Mouse (Mus musculus) hindbrain, embryonic 11.5 days (tissue): ENCODE measurements around the gene Vwa1. TPM values are rescaled to one million over a fixed set of nuclear protein-coding genes. Genes with fewer than 3 reads are reported as not detected.

ENCODE experiments used
- ATAC-seq: fragments of 200-750 bp; cut with Nextera tagmentation; 2 replicates; pipeline ENCODE4 v1.8.0; 2017; ENCODE audit warnings: mild to moderate bottlenecking, moderate TSS enrichment, moderate library complexity; ENCODE audit not compliant: low FRiP score
- DNase-seq: peaks from one replicate; pipeline ENCODE4 v3.0.0-alpha.2; 2015; ENCODE audit warnings: low spot score
- H3K27ac ChIP-seq: fragments of 300-500 bp; sonication (generic); 2 replicates; pipeline ENCODE4 v1.5.1; 2014; ENCODE audit warnings: mild to moderate bottlenecking, low read depth, low read length
- H3K27me3 ChIP-seq: fragments of 300-500 bp; sonication (generic); 2 replicates; pipeline ENCODE4 v1.6.1; 2014; ENCODE audit warnings: mild to moderate bottlenecking, low read length, moderate library complexity, mixed read lengths; ENCODE audit not compliant: control insufficient read depth, insufficient read depth
- H3K36me3 ChIP-seq: fragments of 300-500 bp; sonication (generic); 2 replicates; pipeline ENCODE4 v1.6.1; 2014; ENCODE audit warnings: mild to moderate bottlenecking, low read length, moderate library complexity, mixed read lengths; ENCODE audit not compliant: control insufficient read depth, insufficient read depth
- H3K4me1 ChIP-seq: fragments of 300-500 bp; sonication (generic); replicated peaks from 2 replicates; pipeline ENCODE4 v1.6.1; 2014; ENCODE audit warnings: low read length, mixed read lengths; ENCODE audit not compliant: control insufficient read depth, insufficient read depth
- H3K4me2 ChIP-seq: fragments of 300-500 bp; sonication (generic); replicated peaks from 2 replicates; pipeline ENCODE4 v1.6.1; 2014; ENCODE audit warnings: mild to moderate bottlenecking, low read depth, low read length
- H3K4me3 ChIP-seq: fragments of 300-500 bp; sonication (generic); 2 replicates; pipeline ENCODE4 v1.5.1; 2014; ENCODE audit warnings: low read depth, low read length
- H3K9ac ChIP-seq: fragments of 300-500 bp; sonication (generic); 2 replicates; pipeline ENCODE4 v1.6.1; 2014; ENCODE audit warnings: low read depth, low read length
- H3K9me3 ChIP-seq: fragments of 300-500 bp; sonication (generic); 2 replicates; pipeline ENCODE4 v1.6.1; 2016; ENCODE audit warnings: low read length; ENCODE audit not compliant: control insufficient read depth
- WGBS: fragments of 180-500 bp; shearing (Covaris S2); extraction: QIAGEN DNeasy Blood & Tissue Kit; methylation state at CpG from one replicate; pipeline ENCODE4 v1.1.7; 2014; 5-methylcytosine and 5-hydroxymethylcytosine counted together
- polyA plus RNA-seq: library from polyadenylated mRNA; unstranded; fragments of >200 nt; fragmentation: Nextera tagmentation; extraction: Ambion mirVana; gene quantifications from 2 replicates; pipeline ENCODE4 v1.2.1, GENCODE M21; 2014

The Vwa1 gene
- polyA plus RNA-seq, 1 experiment from 2014 or later, result 8.6 TPM

GRCm38 (mm10) chr4:155775855-155776254 lies 1.4 kb upstream of the Vwa1 start:
- Histone ChIP-seq H3K9ac (no peak overlapping the region), H3K4me1 (no peaks in the 10 kb centered on the region; the same call in 1 of the 2 replicates), H3K27me3 (peaks cover 26% of the 10 kb centered on the region), H3K4me3 (no peak overlapping the region), H3K4me2 (no peak overlapping the region), H3K9me3 (no peaks in the 10 kb centered on the region), H3K27ac (no peak overlapping the region), H3K36me3 (no peaks in the 10 kb centered on the region)
- ATAC-seq (no peak), DNase-seq (no peak)
- 86% methylated on average over 3 of the region's 3 CpGs for WGBS

- no peak overlapping the region for H3K4me3 ChIP-seq
- H3K9ac ChIP-seq, result no peak overlapping the region; the same call in 1 of the 2 replicates
- ATAC-seq, result no peak
- no peaks in the 10 kb centered on the region; the same call in 1 of the 2 replicates for H3K4me1 ChIP-seq
- 67% methylated on average over 9 of the region's 9 CpGs for WGBS
- no peaks in the 10 kb centered on the region for H3K9me3 ChIP-seq
- H3K36me3 ChIP-seq, result no peaks in the 10 kb centered on the region
- DNase-seq, result peak; percentile 13
- peak overlapping the region; percentile 42 for H3K4me2 ChIP-seq
- 0 out of 2 replicates have a peak overlapping the region, but pooled peaks have one; percentile 13 for H3K27ac ChIP-seq
- H3K27me3 ChIP-seq, result peaks cover 26% of the 10 kb centered on the region
Observed at GRCm38 (mm10) chr4:155774971-155775740, 658 bp upstream of the Vwa1 start.

DNA sequence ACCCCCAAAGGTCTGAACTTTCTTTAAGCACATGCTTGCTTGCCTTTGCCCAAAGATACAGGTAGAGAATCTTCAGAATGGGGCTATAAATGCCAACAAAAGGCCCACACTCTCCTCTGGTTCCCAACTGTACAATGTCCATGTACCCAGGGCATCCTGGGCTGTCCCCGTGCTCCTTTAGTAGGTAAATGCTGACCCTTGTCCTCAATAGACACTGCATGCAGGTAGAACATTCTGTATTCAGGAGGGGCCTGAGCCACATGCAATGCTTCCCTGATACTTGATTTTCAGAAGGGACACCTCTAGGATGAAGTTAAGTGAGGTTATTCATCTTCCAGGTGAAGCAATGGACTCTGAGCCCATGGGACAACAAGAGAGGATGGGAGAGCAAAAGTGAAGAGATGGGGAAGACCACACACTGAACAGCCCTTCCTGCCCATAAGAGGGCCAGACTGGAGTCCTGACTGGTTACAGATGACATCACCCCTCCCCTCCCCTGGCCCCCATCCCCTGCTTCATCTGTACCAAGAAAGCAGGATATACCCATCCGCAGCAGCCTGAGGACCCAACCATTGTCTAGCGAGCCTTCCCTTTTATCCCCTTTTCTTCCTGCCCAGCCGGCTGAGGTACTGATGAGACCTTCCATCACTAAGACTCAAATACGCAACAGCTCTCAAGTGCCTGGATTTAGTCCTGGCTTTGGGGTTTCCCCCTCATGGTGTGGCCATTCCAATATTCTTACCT lies 991 bp downstream of the Vwa1 start:
- peaks cover 2% of the 10 kb centered on the region; the same call in 1 of the 2 replicates for H3K4me1 ChIP-seq
- H3K9me3 ChIP-seq, result no peaks in the 10 kb centered on the region
- WGBS, result 44% methylated on average over 5 of the region's 5 CpGs
- H3K4me3 ChIP-seq, result no peak overlapping the region; the same call in 1 of the 2 replicates
- H3K36me3 ChIP-seq, result no peaks in the 10 kb centered on the region
- H3K4me2 ChIP-seq, result no peak overlapping the region
- H3K9ac ChIP-seq, result no peak overlapping the region
- DNase-seq (no peak), ATAC-seq (no peak)
- peaks cover 26% of the 10 kb centered on the region for H3K27me3 ChIP-seq
- no peak overlapping the region for H3K27ac ChIP-seq

GRCm38 (mm10) chr4:155772786-155773185 lies 1.7 kb downstream of the Vwa1 start:
- Histone ChIP-seq H3K27me3 (peaks cover 26% of the 10 kb centered on the region), H3K9me3 (no peaks in the 10 kb centered on the region), H3K36me3 (no peaks in the 10 kb centered on the region), H3K9ac (no peak overlapping the region), H3K4me3 (no peak overlapping the region), H3K4me1 (peaks cover 2% of the 10 kb centered on the region; the same call in 1 of the 2 replicates), H3K4me2 (no peak overlapping the region), H3K27ac (no peak overlapping the region)
- DNase-seq (no peak), ATAC-seq (no peak)
- WGBS, result 89% methylated on average over 13 of the region's 13 CpGs

DNA sequence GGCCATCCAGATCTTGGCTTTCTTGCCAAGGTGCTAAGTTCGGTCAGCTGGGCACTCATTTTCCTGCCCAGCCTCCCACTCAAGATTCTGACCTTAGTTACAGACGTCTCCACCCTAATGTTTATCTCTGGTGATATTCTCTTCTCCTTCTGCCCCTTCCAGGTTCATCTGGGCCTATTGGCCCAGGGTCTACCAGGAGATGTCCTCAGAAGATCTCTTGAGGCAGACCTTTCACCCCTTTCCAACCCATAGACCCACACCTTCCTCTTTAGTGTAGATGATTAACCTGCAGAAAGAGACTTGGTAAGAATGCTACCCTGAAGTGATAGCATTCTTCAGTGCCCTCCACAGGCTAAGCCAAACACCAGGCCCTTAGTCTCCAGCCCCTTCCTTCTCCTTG lies 2.8 kb downstream of the Vwa1 start:
- Histone ChIP-seq H3K27me3 (peaks cover 26% of the 10 kb centered on the region), H3K9ac (no peak overlapping the region), H3K4me3 (no peak overlapping the region), H3K9me3 (no peaks in the 10 kb centered on the region), H3K36me3 (no peaks in the 10 kb centered on the region), H3K27ac (no peak overlapping the region), H3K4me2 (no peak overlapping the region), H3K4me1 (peaks cover 2% of the 10 kb centered on the region; the same call in 1 of the 2 replicates)
- ATAC-seq (no peak), DNase-seq (no peak)
- WGBS, result 86% methylated on average over 2 of the region's 2 CpGs

DNA sequence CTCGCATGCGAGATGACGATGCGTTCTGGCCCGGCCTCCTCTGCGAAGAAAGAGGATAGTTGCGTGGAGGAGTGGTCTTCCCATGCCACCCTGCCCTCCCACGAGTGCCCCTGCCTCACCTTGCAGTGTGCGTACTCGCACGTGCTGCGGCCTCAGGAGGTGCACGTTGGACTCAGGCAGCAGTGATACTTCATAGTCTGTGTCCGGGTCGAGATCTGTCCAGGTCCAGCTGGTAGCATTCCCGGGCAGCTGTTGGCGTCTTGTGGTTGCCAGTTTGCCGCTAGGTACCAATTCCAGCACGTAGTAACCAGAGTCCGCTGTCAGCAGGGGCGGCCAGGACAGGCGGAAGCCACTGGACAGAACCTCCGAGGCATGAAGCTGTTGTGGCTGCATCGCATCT lies 3.9 kb downstream of the Vwa1 start:
- Histone ChIP-seq H3K36me3 (no peaks in the 10 kb centered on the region), H3K9me3 (no peaks in the 10 kb centered on the region), H3K27me3 (peaks cover 26% of the 10 kb centered on the region), H3K9ac (peak overlapping the region; percentile 83), H3K4me2 (peak overlapping the region; percentile 86), H3K27ac (no peak overlapping the region), H3K4me3 (peak overlapping the region; percentile 52), H3K4me1 (peaks cover 2% of the 10 kb centered on the region; the same call in 1 of the 2 replicates)
- WGBS, result 46% methylated on average over 24 of the region's 24 CpGs
- no peak for DNase-seq
- ATAC-seq, result no peak

DNA sequence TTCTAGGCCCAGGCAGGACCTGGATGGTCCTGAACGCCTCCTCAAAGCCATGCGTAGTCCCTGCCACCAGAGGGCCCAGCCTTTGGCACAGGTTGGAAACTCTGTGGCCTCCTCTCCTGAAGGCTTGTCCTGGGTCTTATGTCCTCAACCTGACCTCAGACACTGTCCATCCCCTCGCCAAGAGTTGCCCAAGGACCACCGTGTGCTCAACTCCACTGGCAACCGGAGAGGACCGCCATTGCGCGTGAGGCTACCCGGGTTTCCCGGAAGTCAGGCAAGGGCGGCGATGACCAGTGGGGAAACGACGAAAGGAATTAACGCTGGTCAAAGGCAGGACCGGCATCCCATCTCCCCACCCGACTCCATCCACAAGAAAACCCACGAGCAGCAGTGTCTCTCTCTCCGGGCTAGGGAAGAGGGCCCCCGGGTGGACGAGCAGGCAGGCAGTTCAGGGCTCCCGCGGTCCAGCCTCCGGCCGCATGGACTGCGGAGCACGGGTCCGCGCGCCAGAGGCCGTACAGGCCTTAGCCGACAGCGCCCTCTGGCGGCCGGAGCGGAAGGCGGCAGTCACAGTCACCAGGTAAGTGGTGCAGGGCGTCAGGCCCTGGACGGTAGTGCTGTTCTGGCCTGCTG lies 4.5 kb downstream of the Vwa1 start:
- no peak overlapping the region for H3K27ac ChIP-seq
- H3K4me2 ChIP-seq, result peak overlapping the region; percentile 86
- H3K4me1 ChIP-seq, result peaks cover 2% of the 10 kb centered on the region; the same call in 1 of the 2 replicates
- no peaks in the 10 kb centered on the region for H3K36me3 ChIP-seq
- under 1% methylated on average over 39 of the region's 39 CpGs for WGBS
- peak; percentile 97 for DNase-seq
- no peaks in the 10 kb centered on the region for H3K9me3 ChIP-seq
- H3K27me3 ChIP-seq, result peaks cover 20% of the 10 kb centered on the region
- H3K4me3 ChIP-seq, result peak overlapping the region; percentile 52
- H3K9ac ChIP-seq, result peak overlapping the region; percentile 83
- peak; percentile 94 for ATAC-seq

- peaks cover 16% of the 10 kb centered on the region for H3K27me3 ChIP-seq
- peaks cover 2% of the 10 kb centered on the region; the same call in 1 of the 2 replicates for H3K4me1 ChIP-seq
- WGBS, result 59% methylated on average over 5 of the region's 5 CpGs
- H3K27ac ChIP-seq, result no peak overlapping the region
- ATAC-seq, result 0 out of 2 replicates have a peak, but pooled peaks have one; percentile 2
- peak overlapping the region; percentile 83 for H3K9ac ChIP-seq
- peak overlapping the region; percentile 86; the same call in 1 of the 2 replicates for H3K4me2 ChIP-seq
- H3K9me3 ChIP-seq, result no peaks in the 10 kb centered on the region
- DNase-seq, result no peak
- peak overlapping the region; percentile 52 for H3K4me3 ChIP-seq
- no peaks in the 10 kb centered on the region for H3K36me3 ChIP-seq
Observed at GRCm38 (mm10) chr4:155769496-155769879, 5.0 kb downstream of the Vwa1 start.
